In the genomic region with DNA sequence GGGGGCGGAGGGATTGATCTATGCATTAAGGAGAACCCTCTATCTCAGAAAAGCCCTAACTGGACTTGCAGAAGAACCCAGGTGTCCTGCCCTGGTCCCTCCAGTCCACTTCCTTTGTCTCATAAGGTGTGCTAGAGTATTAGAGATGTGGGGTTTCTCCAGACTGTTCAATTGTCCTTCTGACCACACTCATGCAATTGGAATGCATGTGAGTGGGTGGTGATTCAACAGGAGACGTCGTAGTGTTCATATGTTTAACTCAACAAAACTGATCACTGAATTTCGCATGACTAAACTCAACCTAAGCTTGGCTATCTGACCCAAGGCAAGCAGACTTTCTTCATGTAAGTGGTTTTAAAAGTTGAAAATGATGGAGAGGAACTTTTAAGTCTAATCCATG, we compare ENCODE assay signal across 19 mouse cellular contexts.
"Had no signal": no experiment of that assay in that cellular context is flagged by ENCODE, and none has a peak within 500 bp of the region (broad histone marks: within the 10 kb centered on the region; RNA-seq: fewer than 3 reads in every experiment).

No protein-coding gene starts in this region.

- H3K27me3 ChIP-seq: midbrain, embryonic 12.5 days; neural tube, embryonic 13.5 days; neural tube, embryonic 15.5 days had no signal

- H3K9ac ChIP-seq: lung, embryonic 14.5 days; midbrain, embryonic 12.5 days; neural tube, embryonic 13.5 days; neural tube, embryonic 15.5 days had no signal

- ATAC-seq: midbrain, embryonic 16.5 days had no signal

- DNase-seq: lung, adult 18-20 months; lung, embryonic 14.5 days; lung, postnatal 10 days; lung, postnatal 4 days; midbrain, embryonic 14.5 days; retina, postnatal 1 day; right cerebral cortex, adult 18-20 months; right cerebral cortex, postnatal 25 days; right cerebral cortex, postnatal 4 days; spleen, adult 18-20 months; thymus, adult 18-20 months; thymus, postnatal 14 days; thymus, postnatal 36 days had no signal

- H3K4me3 ChIP-seq: midbrain, embryonic 10.5 days; midbrain, embryonic 12.5 days; myocyte; neural tube, embryonic 13.5 days; neural tube, embryonic 15.5 days had no signal

- H3K36me3 ChIP-seq: midbrain, embryonic 10.5 days; midbrain, embryonic 12.5 days; neural tube, embryonic 13.5 days; neural tube, embryonic 15.5 days had no signal

- H3K9me3 ChIP-seq: midbrain, embryonic 10.5 days; midbrain, embryonic 12.5 days; neural tube, embryonic 13.5 days; neural tube, embryonic 15.5 days had no signal

- H3K4me1 ChIP-seq: midbrain, embryonic 10.5 days; midbrain, embryonic 12.5 days; neural tube, embryonic 13.5 days; neural tube, embryonic 15.5 days had no signal

- H3K4me2 ChIP-seq: lung, embryonic 14.5 days; midbrain, embryonic 12.5 days; neural tube, embryonic 13.5 days; neural tube, embryonic 15.5 days had no signal

- H3K27ac ChIP-seq: midbrain, embryonic 10.5 days; midbrain, embryonic 12.5 days; neural tube, embryonic 13.5 days; neural tube, embryonic 15.5 days had no signal
